Mouse (Mus musculus) stomach, postnatal 0 days (tissue): ENCODE results near the gene Ano2.

Experiments
- CTCF ChIP-seq: IDR thresholded peaks from 2 replicates; pipeline ENCODE4 v1.5.1; 2016; ENCODE audit warnings: antibody characterized with exemption, low read depth, mild to moderate bottlenecking, moderate library complexity
- EP300 ChIP-seq: optimal IDR thresholded peaks from 2 replicates; pipeline ENCODE3; 2016; ENCODE audit warnings: antibody characterized with exemption

- TF ChIP-seq CTCF (no peak), EP300 (no peak)
Measured at GRCm38 (mm10) chr6:125992731-125993130, 302.5 kb downstream of the Ano2 start.
